ENCODE assay signal across 45 mouse cellular contexts in genomic region chr8:109999974-110000373, GRCm38 (mm10). TPM values are rescaled to one million over a fixed set of nuclear protein-coding genes. Genes with fewer than 3 reads are reported as not detected.
"Had no signal": no experiment of that assay in that cellular context is flagged by ENCODE, and none has a peak within 500 bp of the region (broad histone marks: within the 10 kb centered on the region; RNA-seq: fewer than 3 reads in every experiment).

No protein-coding gene starts in this region.

- ATAC-seq: lung, postnatal 0 days; midbrain, embryonic 13.5 days; midbrain, embryonic 15.5 days; midbrain, embryonic 16.5 days had no signal

- DNase-seq: left cerebral cortex, postnatal 4 days; liver, embryonic 13.5 days; lung, adult 18-20 months; lung, adult 2 months; lung, embryonic 14.5 days; lung, postnatal 10 days; lung, postnatal 14 days; lung, postnatal 36 days; lung, postnatal 4 days; midbrain, embryonic 14.5 days had no signal

- H3K4me3 ChIP-seq: left cerebral cortex, adult 2 months; limb, embryonic 10.5 days; limb, embryonic 12.5 days; limb, embryonic 13.5 days; limb, embryonic 15.5 days; liver, embryonic 13.5 days; liver, embryonic 15.5 days; lung, embryonic 15.5 days; megakaryocyte, embryonic 14.5 days; midbrain, embryonic 10.5 days; midbrain, embryonic 12.5 days; midbrain, embryonic 13.5 days; midbrain, embryonic 15.5 days; myocyte; neural tube, embryonic 12.5 days had no signal

- H3K9me3 ChIP-seq: limb, embryonic 10.5 days; limb, embryonic 12.5 days; limb, embryonic 13.5 days; limb, embryonic 15.5 days; liver, embryonic 13.5 days; liver, embryonic 15.5 days; lung, embryonic 15.5 days; megakaryocyte, embryonic 14.5 days; midbrain, embryonic 10.5 days; midbrain, embryonic 12.5 days; midbrain, embryonic 13.5 days; midbrain, embryonic 15.5 days; neural tube, embryonic 12.5 days had no signal

- H3K9ac ChIP-seq: limb, embryonic 12.5 days; limb, embryonic 13.5 days; limb, embryonic 15.5 days; liver, embryonic 13.5 days; liver, embryonic 14.5 days; liver, embryonic 15.5 days; lung, embryonic 14.5 days; lung, embryonic 15.5 days; midbrain, embryonic 12.5 days; midbrain, embryonic 13.5 days; midbrain, embryonic 15.5 days; neural tube, embryonic 12.5 days had no signal

- H3K4me2 ChIP-seq: limb, embryonic 12.5 days; limb, embryonic 13.5 days; limb, embryonic 15.5 days; liver, embryonic 11.5 days; liver, embryonic 13.5 days; liver, embryonic 15.5 days; lung, embryonic 14.5 days; lung, embryonic 15.5 days; midbrain, embryonic 11.5 days; midbrain, embryonic 12.5 days; midbrain, embryonic 13.5 days; midbrain, embryonic 15.5 days; neural tube, embryonic 12.5 days had no signal

- H3K4me1 ChIP-seq: limb, embryonic 10.5 days; limb, embryonic 12.5 days; limb, embryonic 13.5 days; liver, embryonic 13.5 days; liver, embryonic 15.5 days; lung, embryonic 15.5 days; megakaryocyte, embryonic 14.5 days; midbrain, embryonic 10.5 days; midbrain, embryonic 12.5 days; midbrain, embryonic 13.5 days; midbrain, embryonic 15.5 days; neural tube, embryonic 12.5 days had no signal

- H3K27ac ChIP-seq: left cerebral cortex, adult 2 months; limb, embryonic 10.5 days; limb, embryonic 12.5 days; limb, embryonic 13.5 days; limb, embryonic 15.5 days; liver, embryonic 13.5 days; liver, embryonic 14.5 days; liver, embryonic 15.5 days; lung, embryonic 15.5 days; macrophage; midbrain, embryonic 10.5 days; midbrain, embryonic 12.5 days; midbrain, embryonic 13.5 days; midbrain, embryonic 15.5 days; neural tube, embryonic 12.5 days had no signal

- H3K36me3 ChIP-seq: limb, embryonic 10.5 days; limb, embryonic 12.5 days; limb, embryonic 13.5 days; limb, embryonic 15.5 days; liver, embryonic 13.5 days; liver, embryonic 15.5 days; lung, embryonic 15.5 days; midbrain, embryonic 10.5 days; midbrain, embryonic 12.5 days; midbrain, embryonic 13.5 days; midbrain, embryonic 15.5 days; neural tube, embryonic 12.5 days had no signal

- H3K27me3 ChIP-seq: limb, embryonic 12.5 days; limb, embryonic 15.5 days; liver, embryonic 13.5 days; liver, embryonic 15.5 days; lung, embryonic 15.5 days; midbrain, embryonic 12.5 days; midbrain, embryonic 13.5 days; midbrain, embryonic 15.5 days; neural tube, embryonic 12.5 days had no signal

RNA-seq across cellular contexts. Expression of gene Tat, which starts 9.7 kb away (rescaled TPM):
- total RNA-seq: left cerebral cortex, adult 18-20 months; left cerebral cortex, adult 2 months; left cerebral cortex, adult 8-10 months; left cerebral cortex, postnatal 10 days; left cerebral cortex, postnatal 14 days; left cerebral cortex, postnatal 25 days; left cerebral cortex, postnatal 36 days; left cerebral cortex, postnatal 4 days; megakaryocyte progenitor cell, adult 5-6 weeks; megakaryocyte, adult 5-6 weeks; megakaryocyte-erythroid progenitor cell, adult 5-6 weeks; midbrain, postnatal 0 days; monocyte, adult 5-6 weeks had no signal
- polyA plus RNA-seq: limb, embryonic 10.5 days; limb, embryonic 11.5 days; limb, embryonic 12.5 days; limb, embryonic 13.5 days; limb, embryonic 15.5 days; lung, embryonic 14.5 days; lung, embryonic 15.5 days; macrophage; midbrain, embryonic 10.5 days; midbrain, embryonic 11.5 days; midbrain, embryonic 12.5 days; midbrain, embryonic 13.5 days; midbrain, embryonic 14.5 days; midbrain, embryonic 15.5 days; midbrain, embryonic 16.5 days; myocyte; neural tube, embryonic 11.5 days; neural tube, embryonic 12.5 days had no signal

RNA-seq across cellular contexts. Expression of gene Marveld3, which starts 38.0 kb away (rescaled TPM):
- total RNA-seq: left cerebral cortex, postnatal 25 days; megakaryocyte progenitor cell, adult 5-6 weeks; megakaryocyte, adult 5-6 weeks; megakaryocyte-erythroid progenitor cell, adult 5-6 weeks; monocyte, adult 5-6 weeks had no signal
- polyA plus RNA-seq: liver, embryonic 13.5 days; macrophage had no signal

RNA-seq across cellular contexts. Expression of gene Chst4, which starts 39.6 kb away (rescaled TPM):
- total RNA-seq: left cerebral cortex, postnatal 10 days; left cerebral cortex, postnatal 14 days; left cerebral cortex, postnatal 4 days; megakaryocyte progenitor cell, adult 5-6 weeks; megakaryocyte, adult 5-6 weeks; megakaryocyte-erythroid progenitor cell, adult 5-6 weeks; midbrain, postnatal 0 days; monocyte, adult 5-6 weeks had no signal
- polyA plus RNA-seq: limb, embryonic 10.5 days; limb, embryonic 11.5 days; limb, embryonic 12.5 days; limb, embryonic 13.5 days; limb, embryonic 14.5 days; limb, embryonic 15.5 days; liver, embryonic 11.5 days; liver, embryonic 13.5 days; liver, embryonic 14.5 days; liver, embryonic 15.5 days; liver, embryonic 16.5 days; lung, embryonic 14.5 days; macrophage; midbrain, embryonic 11.5 days; midbrain, embryonic 12.5 days; midbrain, embryonic 13.5 days; midbrain, embryonic 14.5 days; midbrain, embryonic 15.5 days; midbrain, embryonic 16.5 days; midbrain, postnatal 0 days; myocyte; neural tube, embryonic 11.5 days; neural tube, embryonic 12.5 days had no signal
